Mouse (Mus musculus) brain, embryonic 14.5 days (tissue): ENCODE measurements around the gene Tpm3.

Experiments
- CTCF ChIP-seq: fragments of 200-500 bp; IDR thresholded peaks from 2 replicates; pipeline ENCODE4 v1.5.1; 2012; ENCODE audit warnings: inconsistent platforms, mild to moderate bottlenecking, moderate library complexity, borderline replicate concordance; ENCODE audit not compliant: insufficient read depth, insufficient read length; ENCODE audit errors: extremely low read depth
- POLR2A ChIP-seq: fragments of 200-500 bp; IDR thresholded peaks from 2 replicates; pipeline ENCODE4 v1.6.1; 2012; ENCODE audit warnings: mild to moderate bottlenecking, inconsistent platforms, borderline replicate concordance; ENCODE audit not compliant: poor library complexity, insufficient read depth, insufficient read length, severe bottlenecking; ENCODE audit errors: extremely low read depth

GRCm38 (mm10) chr3:90088617-90089016 lies 16.2 kb downstream of the Tpm3 start:
- no peak for TF ChIP-seq CTCF
- no peak for TF ChIP-seq POLR2A
